ENCODE assay signal across 29 mouse cellular contexts in genomic region chr9:94475973-94476372, GRCm38 (mm10).
"Had no signal": no experiment of that assay in that cellular context is flagged by ENCODE, and none has a peak within 500 bp of the region (broad histone marks: within the 10 kb centered on the region; RNA-seq: fewer than 3 reads in every experiment).

No protein-coding gene starts in this region.

- DNase-seq: cerebellum, adult 9-10 months; cerebellum, adult 9-11 months; cerebellum, postnatal 10 days; cerebellum, postnatal 14 days; cerebellum, postnatal 25 days; cerebellum, postnatal 36 days; embryo, embryonic 11 days; forebrain, postnatal 0 days; gastrocnemius, adult 2 months; gastrocnemius, postnatal 10 days; gastrocnemius, postnatal 14 days; gastrocnemius, postnatal 25 days; gastrocnemius, postnatal 36 days; heart, adult 11 months; heart, adult 18-20 months; heart, adult 2 months had no signal

- H3K4me3 ChIP-seq: embryonic facial prominence, embryonic 10.5 days; embryonic facial prominence, embryonic 12.5 days; embryonic facial prominence, embryonic 13.5 days; embryonic facial prominence, embryonic 15.5 days; erythroblast, embryonic 14.5 days; forebrain, embryonic 10.5 days; forebrain, embryonic 12.5 days; forebrain, embryonic 13.5 days; forebrain, embryonic 15.5 days; gastrocnemius, adult 2 months; heart, adult 2 months; heart, embryonic 10.5 days had no signal

- H3K27me3 ChIP-seq: embryonic facial prominence, embryonic 12.5 days; embryonic facial prominence, embryonic 13.5 days; embryonic facial prominence, embryonic 15.5 days; forebrain, embryonic 12.5 days; forebrain, embryonic 13.5 days; forebrain, embryonic 15.5 days had no signal

- H3K27ac ChIP-seq: embryonic facial prominence, embryonic 10.5 days; embryonic facial prominence, embryonic 12.5 days; embryonic facial prominence, embryonic 13.5 days; embryonic facial prominence, embryonic 15.5 days; forebrain, embryonic 10.5 days; forebrain, embryonic 12.5 days; forebrain, embryonic 13.5 days; forebrain, embryonic 15.5 days; gastrocnemius, adult 2 months; heart, adult 2 months; heart, embryonic 10.5 days had no signal

- H3K4me1 ChIP-seq: embryonic facial prominence, embryonic 10.5 days; embryonic facial prominence, embryonic 15.5 days; forebrain, embryonic 10.5 days; forebrain, embryonic 12.5 days; forebrain, embryonic 13.5 days; forebrain, embryonic 15.5 days had no signal

- H3K4me2 ChIP-seq: embryonic facial prominence, embryonic 12.5 days; embryonic facial prominence, embryonic 13.5 days; embryonic facial prominence, embryonic 15.5 days; forebrain, embryonic 12.5 days; forebrain, embryonic 13.5 days; forebrain, embryonic 15.5 days; heart, embryonic 11.5 days had no signal

- H3K9me3 ChIP-seq: embryonic facial prominence, embryonic 10.5 days; embryonic facial prominence, embryonic 12.5 days; embryonic facial prominence, embryonic 13.5 days; embryonic facial prominence, embryonic 15.5 days; forebrain, embryonic 10.5 days; forebrain, embryonic 12.5 days; forebrain, embryonic 13.5 days; forebrain, embryonic 15.5 days; heart, embryonic 10.5 days had no signal

- H3K36me3 ChIP-seq: embryonic facial prominence, embryonic 10.5 days; embryonic facial prominence, embryonic 12.5 days; embryonic facial prominence, embryonic 13.5 days; embryonic facial prominence, embryonic 15.5 days; forebrain, embryonic 10.5 days; forebrain, embryonic 12.5 days; forebrain, embryonic 15.5 days; heart, embryonic 10.5 days had no signal

- H3K9ac ChIP-seq: embryonic facial prominence, embryonic 12.5 days; embryonic facial prominence, embryonic 13.5 days; embryonic facial prominence, embryonic 15.5 days; forebrain, embryonic 12.5 days; forebrain, embryonic 13.5 days; forebrain, embryonic 15.5 days; forebrain, postnatal 0 days had no signal

- ATAC-seq: forebrain, embryonic 13.5 days; forebrain, embryonic 14.5 days; forebrain, embryonic 15.5 days; forebrain, embryonic 16.5 days; forebrain, postnatal 0 days had no signal
